Mouse (Mus musculus) bone marrow, adult 2 months (tissue): ENCODE data around the gene Fyn.

Experiments
- CTCF ChIP-seq: fragments of 200-500 bp; IDR thresholded peaks from 2 replicates; pipeline ENCODE4 v1.5.1; 2011; ENCODE audit warnings: low read length, control low read depth; ENCODE audit not compliant: control insufficient read depth, insufficient read depth
- POLR2A ChIP-seq: fragments of 200-500 bp; IDR thresholded peaks from 2 replicates; pipeline ENCODE4 v1.6.1; 2011; ENCODE audit warnings: low read depth, mild to moderate bottlenecking, control low read depth, low read length, borderline replicate concordance; ENCODE audit not compliant: control insufficient read depth

- no peak for TF ChIP-seq CTCF
- TF ChIP-seq POLR2A = no peak
These were observed 213.7 kb downstream of the Fyn start for GRCm38 (mm10) chr10:39582385-39582784.
